9 mouse cellular contexts compared by ENCODE assay signal in genomic region chr8:124758544-124758943, GRCm38 (mm10). TPM values are rescaled to one million over a fixed set of nuclear protein-coding genes. Genes with fewer than 3 reads are reported as not detected.
DNase-seq lines count a peak whose midpoint lies in the region; ATAC-seq and TF ChIP-seq lines count a peak whose summit lies in the region.
"Had no signal": no experiment of that assay in that cellular context is flagged by ENCODE, and none has a peak within 500 bp of the region (broad histone marks: within the 10 kb centered on the region; RNA-seq: fewer than 3 reads in every experiment).

No protein-coding gene starts in this region.

- no peak overlapping the region for H3K27ac ChIP-seq in kidney, adult 2 months (ENCODE audit: insufficient read depth, low read depth, low read length)
- H3K27ac ChIP-seq in kidney, embryonic 14.5 days (ENCODE audit: low read depth, low read length), result no peak overlapping the region
- H3K27ac ChIP-seq in bone marrow, adult 2 months (ENCODE audit: control insufficient read depth, insufficient read depth, low read depth, low read length, poor library complexity), result no peak overlapping the region
- H3K27ac ChIP-seq in hindbrain, embryonic 16.5 days (ENCODE audit: low read depth, low read length), result no peak overlapping the region
- H3K27ac ChIP-seq: neural tube, embryonic 13.5 days had no signal

- no peak overlapping the region for H3K9ac ChIP-seq in kidney, embryonic 14.5 days (ENCODE audit: low read depth, low read length)
- H3K9ac ChIP-seq in hindbrain, embryonic 16.5 days (ENCODE audit: low read depth, low read length), result no peak overlapping the region
- H3K9ac ChIP-seq: neural tube, embryonic 13.5 days had no signal

- no peaks in the 10 kb centered on the region for H3K36me3 ChIP-seq in kidney, adult 2 months (ENCODE audit: control insufficient read depth, insufficient read depth, low read length)
- no peaks in the 10 kb centered on the region for H3K36me3 ChIP-seq in kidney, embryonic 14.5 days (ENCODE audit: control insufficient read depth, insufficient read depth, low read length)
- no peaks in the 10 kb centered on the region for H3K36me3 ChIP-seq in E14TG2a.4 (ENCODE audit: insufficient read depth, low read length)
- H3K36me3 ChIP-seq in hindbrain, embryonic 16.5 days (ENCODE audit: control insufficient read depth, insufficient read depth, low read length), result no peaks in the 10 kb centered on the region
- H3K36me3 ChIP-seq: neural tube, embryonic 13.5 days had no signal

- H3K4me1 ChIP-seq in kidney, adult 2 months (ENCODE audit: control insufficient read depth, insufficient read depth, low read length), result no peaks in the 10 kb centered on the region; the same call in 1 of the 2 replicates
- H3K4me1 ChIP-seq in kidney, embryonic 14.5 days (ENCODE audit: control insufficient read depth, insufficient read depth, low read length), result peaks cover 14% of the 10 kb centered on the region
- H3K4me1 ChIP-seq in E14TG2a.4 (replicated peaks; ENCODE audit: low read depth, low read length), result peaks cover 34% of the 10 kb centered on the region
- no peaks in the 10 kb centered on the region for H3K4me1 ChIP-seq in bone marrow, adult 2 months (ENCODE audit: control insufficient read depth, insufficient read depth, low read length)
- no peaks in the 10 kb centered on the region for H3K4me1 ChIP-seq in hindbrain, embryonic 16.5 days (ENCODE audit: control insufficient read depth, insufficient read depth, low read depth, low read length)

- DNase-seq in kidney, adult 2 months, result peak; percentile 31
- no peak for DNase-seq in left cerebral cortex, postnatal 25 days (ENCODE audit: low spot score in 2 of 2)
- DNase-seq in heart, adult 18-20 months, result no peak

- ATAC-seq in kidney, embryonic 14.5 days (ENCODE audit: low FRiP score, low TSS enrichment), result no peak
- ATAC-seq in megakaryocyte progenitor cell, adult 5-6 weeks (replicated peaks; ENCODE audit: poor library complexity), result peak; percentile 60
- no peak for ATAC-seq in hindbrain, embryonic 16.5 days

- H3K4me3 ChIP-seq in kidney, adult 2 months (ENCODE audit: insufficient read depth, low read depth, low read length), result no peak overlapping the region
- no peak overlapping the region for H3K4me3 ChIP-seq in kidney, embryonic 14.5 days (ENCODE audit: low read length)
- H3K4me3 ChIP-seq in E14TG2a.4 (replicated peaks; ENCODE audit: low read length), result no peak overlapping the region
- no peak overlapping the region for H3K4me3 ChIP-seq in bone marrow, adult 2 months (replicated peaks; ENCODE audit: control insufficient read depth, low read depth, low read length)
- no peak overlapping the region for H3K4me3 ChIP-seq in hindbrain, embryonic 16.5 days (ENCODE audit: low read length)
- H3K4me3 ChIP-seq: neural tube, embryonic 13.5 days had no signal

- intact Hi-C loops in left cerebral cortex, postnatal 25 days (cut with DNase I), result no loop called here

- WGBS in kidney, adult 2 months, result 37% methylated on average over 3 of the region's 3 CpGs
- 53% methylated on average over 3 of the region's 3 CpGs for WGBS in kidney, embryonic 14.5 days
- WGBS in bone marrow, adult 2 months, result 32% methylated on average over 3 of the region's 3 CpGs
- WGBS in hindbrain, embryonic 16.5 days, result 43% methylated on average over 3 of the region's 3 CpGs

- no peak for TF ChIP-seq POLR2A in kidney, adult 2 months (IDR thresholded peaks at IDR 0.05; ENCODE audit: low read depth, low read length)
- TF ChIP-seq POLR2A in bone marrow, adult 2 months (IDR thresholded peaks at IDR 0.05; ENCODE audit: borderline replicate concordance, control insufficient read depth, low read depth, low read length), result no peak

- H3K9me3 ChIP-seq in kidney, embryonic 14.5 days (ENCODE audit: control insufficient read depth, low read length), result no peaks in the 10 kb centered on the region
- H3K9me3 ChIP-seq in E14TG2a.4 (ENCODE audit: low read length), result peaks cover 9% of the 10 kb centered on the region
- no peaks in the 10 kb centered on the region for H3K9me3 ChIP-seq in hindbrain, embryonic 16.5 days (ENCODE audit: control insufficient read depth, low read length)
- H3K9me3 ChIP-seq: neural tube, embryonic 13.5 days had no signal

- H3K27me3 ChIP-seq in kidney, adult 2 months (replicated peaks; ENCODE audit: control insufficient read depth, insufficient read depth, low read length), result no peaks in the 10 kb centered on the region
- no peaks in the 10 kb centered on the region for H3K27me3 ChIP-seq in kidney, embryonic 14.5 days (ENCODE audit: control insufficient read depth, insufficient read depth, low read length)
- peaks cover 14% of the 10 kb centered on the region for H3K27me3 ChIP-seq in E14TG2a.4 (ENCODE audit: insufficient read depth, low read length)
- no peaks in the 10 kb centered on the region; the same call in none of the 2 replicates for H3K27me3 ChIP-seq in hindbrain, embryonic 16.5 days (replicated peaks; ENCODE audit: control insufficient read depth, insufficient read depth, low read length)

- no peak overlapping the region for H3K4me2 ChIP-seq in kidney, embryonic 14.5 days (replicated peaks; ENCODE audit: low read depth, low read length)
- no peak overlapping the region for H3K4me2 ChIP-seq in hindbrain, embryonic 16.5 days (ENCODE audit: low read length)
- H3K4me2 ChIP-seq: neural tube, embryonic 13.5 days had no signal

- TF ChIP-seq CTCF in kidney, adult 2 months (conservative IDR thresholded peaks at IDR 0.05; ENCODE audit: insufficient read depth, insufficient read length, low read depth, low read length), result peak; percentile 80
- TF ChIP-seq CTCF in E14TG2a.4 (conservative IDR thresholded peaks at IDR 0.05; ENCODE audit: low read length), result peak; percentile 91
- peak; percentile 64 for TF ChIP-seq CTCF in bone marrow, adult 2 months (IDR thresholded peaks at IDR 0.05; ENCODE audit: control insufficient read depth, insufficient read depth, low read length)

RNA-seq across cellular contexts. Expression of gene Fam89a, which starts 6.9 kb away (rescaled TPM):
- 1.9 TPM in 2 replicates for polyA plus RNA-seq in kidney, adult 2 months (2012; rRNA removed)
- polyA plus RNA-seq in kidney, embryonic 14.5 days (2014; fragmentation: Nextera tagmentation; extraction: Ambion mirVana), result 6.2 and 6.8 TPM in 2 replicates
- not detected in 2 replicates for polyA plus RNA-seq in bone marrow, adult 2 months (2011; ENCODE audit: insufficient read depth, insufficient read length, low replicate concordance, missing spikeins)
- not detected in 2 replicates for total RNA-seq in megakaryocyte progenitor cell, adult 5-6 weeks (2015)
- total RNA-seq in megakaryocyte progenitor cell, adult 5-6 weeks (2017), result not detected in 2 replicates
- under 1 TPM in 1 of 2 experiments, not detected in 1; 0.25 TPM for total RNA-seq in left cerebral cortex, postnatal 25 days (2021)
- total RNA-seq in heart, adult 18-20 months (2021), result 1 to 10 TPM; 1.3 to 1.7 TPM
- polyA plus RNA-seq in hindbrain, embryonic 16.5 days (2015; fragmentation: Nextera tagmentation; extraction: Ambion mirVana), result 0.90 and 1.9 TPM in 2 replicates

RNA-seq across cellular contexts. Expression of gene Trim67, which starts 34.3 kb away (rescaled TPM):
- 0.14 and 0.30 TPM in 2 replicates for polyA plus RNA-seq in kidney, adult 2 months (2012; rRNA removed)
- 0.03 TPM in 1 of 2 replicates, not detected in the other for polyA plus RNA-seq in kidney, embryonic 14.5 days (2014; fragmentation: Nextera tagmentation; extraction: Ambion mirVana)
- polyA plus RNA-seq in bone marrow, adult 2 months (2011; ENCODE audit: insufficient read depth, insufficient read length, low replicate concordance, missing spikeins), result not detected in 2 replicates
- not detected in 2 replicates for total RNA-seq in megakaryocyte progenitor cell, adult 5-6 weeks (2015)
- 0.07 TPM in 1 of 2 replicates, not detected in the other for total RNA-seq in megakaryocyte progenitor cell, adult 5-6 weeks (2017)
- total RNA-seq in left cerebral cortex, postnatal 25 days (2021), result 1 to 10 TPM; 2.2 to 2.4 TPM
- under 1 TPM; 0.47 to 0.67 TPM for total RNA-seq in heart, adult 18-20 months (2021)
- polyA plus RNA-seq in hindbrain, embryonic 16.5 days (2015; fragmentation: Nextera tagmentation; extraction: Ambion mirVana), result 25.9 and 27.0 TPM in 2 replicates

RNA-seq across cellular contexts. Expression of gene Arv1, which starts 36.6 kb away (rescaled TPM):
- polyA plus RNA-seq in kidney, adult 2 months (2012; rRNA removed), result 8.8 and 13.9 TPM in 2 replicates
- polyA plus RNA-seq in kidney, embryonic 14.5 days (2014; fragmentation: Nextera tagmentation; extraction: Ambion mirVana), result 30.9 and 32.2 TPM in 2 replicates
- 2.4 and 7.7 TPM in 2 replicates for polyA plus RNA-seq in bone marrow, adult 2 months (2011; ENCODE audit: insufficient read depth, insufficient read length, low replicate concordance, missing spikeins)
- total RNA-seq in megakaryocyte progenitor cell, adult 5-6 weeks (2015), result 10.1 and 13.3 TPM in 2 replicates
- total RNA-seq in megakaryocyte progenitor cell, adult 5-6 weeks (2017), result 4.0 and 5.8 TPM in 2 replicates
- 10 to 100 TPM; 11.1 to 11.4 TPM for total RNA-seq in left cerebral cortex, postnatal 25 days (2021)
- total RNA-seq in heart, adult 18-20 months (2021), result 1 to 10 TPM; 3.6 to 4.0 TPM
- polyA plus RNA-seq in hindbrain, embryonic 16.5 days (2015; fragmentation: Nextera tagmentation; extraction: Ambion mirVana), result 32.1 and 33.6 TPM in 2 replicates

RNA-seq across cellular contexts. Expression of gene Ttc13, which starts 36.8 kb away (rescaled TPM):
- polyA plus RNA-seq in kidney, adult 2 months (2012; rRNA removed), result 9.4 and 11.8 TPM in 2 replicates
- 36.3 and 57.1 TPM in 2 replicates for polyA plus RNA-seq in kidney, embryonic 14.5 days (2014; fragmentation: Nextera tagmentation; extraction: Ambion mirVana)
- polyA plus RNA-seq in bone marrow, adult 2 months (2011; ENCODE audit: insufficient read depth, insufficient read length, low replicate concordance, missing spikeins), result 16.9 and 26.4 TPM in 2 replicates
- 49.9 and 51.7 TPM in 2 replicates for total RNA-seq in megakaryocyte progenitor cell, adult 5-6 weeks (2015)
- total RNA-seq in megakaryocyte progenitor cell, adult 5-6 weeks (2017), result 52.1 and 52.3 TPM in 2 replicates
- total RNA-seq in left cerebral cortex, postnatal 25 days (2021), result 10 to 100 TPM; 39.1 to 46.4 TPM
- total RNA-seq in heart, adult 18-20 months (2021), result 10 to 100 TPM; 14.7 to 15.0 TPM
- 61.6 and 62.4 TPM in 2 replicates for polyA plus RNA-seq in hindbrain, embryonic 16.5 days (2015; fragmentation: Nextera tagmentation; extraction: Ambion mirVana)

Comparison
In these comparisons a context has a peak if more than half of its experiments do, and no peak if none do; other contexts are left out.
1. RNA of gene Trim67, which starts 34.3 kb away (polyA plus RNA-seq): 25.9 to 27.0 TPM in hindbrain, embryonic 16.5 days; 0.14 to 0.30 TPM in kidney, adult 2 months, 0.03 TPM in kidney, embryonic 14.5 days and not detected in bone marrow, adult 2 months; every median in the first group is over 10 times any median in the second.
2. Peak in every context shown above with its lines, with median percentiles within 50 percentile points of each other: CTCF ChIP-seq.